Comparison of ENCODE assay signal across 27 mouse cellular contexts in genomic region chr14:123495544-123495943, GRCm38 (mm10).
A peak's percentile ranks its signal among the peaks of the same experiment; 100 is the strongest.
DNase-seq lines count a peak whose midpoint lies in the region; ATAC-seq lines count a peak whose summit lies in the region.
"Had no signal": no experiment of that assay in that cellular context is flagged by ENCODE, and none has a peak within 500 bp of the region (broad histone marks: within the 10 kb centered on the region; RNA-seq: fewer than 3 reads in every experiment).

No protein-coding gene starts in this region.

- no peaks in the 10 kb centered on the region for H3K9me3 ChIP-seq in forebrain, embryonic 12.5 days
- no peaks in the 10 kb centered on the region for H3K9me3 ChIP-seq in forebrain, embryonic 11.5 days (ENCODE audit: control insufficient read depth, low read length)
- H3K9me3 ChIP-seq in midbrain, embryonic 14.5 days (ENCODE audit: control insufficient read depth, low read length) = no peaks in the 10 kb centered on the region
- no peaks in the 10 kb centered on the region for H3K9me3 ChIP-seq in midbrain, embryonic 11.5 days (ENCODE audit: control insufficient read depth, low read length)
- no peaks in the 10 kb centered on the region for H3K9me3 ChIP-seq in forebrain, embryonic 15.5 days
- H3K9me3 ChIP-seq: embryonic facial prominence, embryonic 12.5 days; embryonic facial prominence, embryonic 15.5 days; heart, embryonic 12.5 days; heart, embryonic 15.5 days had no signal

- no peak overlapping the region for H3K4me3 ChIP-seq in forebrain, embryonic 12.5 days (replicated peaks)
- H3K4me3 ChIP-seq in forebrain, embryonic 11.5 days (ENCODE audit: low read depth, low read length) = no peak overlapping the region
- no peak overlapping the region for H3K4me3 ChIP-seq in midbrain, embryonic 14.5 days (replicated peaks; ENCODE audit: low read depth, low read length)
- no peak overlapping the region for H3K4me3 ChIP-seq in midbrain, embryonic 11.5 days (ENCODE audit: low read depth, low read length)
- H3K4me3 ChIP-seq in forebrain, embryonic 15.5 days = no peak overlapping the region
- H3K4me3 ChIP-seq: embryonic facial prominence, embryonic 12.5 days; embryonic facial prominence, embryonic 15.5 days; gastrocnemius, adult 2 months; heart, embryonic 12.5 days; heart, embryonic 15.5 days had no signal

- no peaks in the 10 kb centered on the region for H3K4me1 ChIP-seq in forebrain, embryonic 12.5 days
- no peaks in the 10 kb centered on the region for H3K4me1 ChIP-seq in forebrain, embryonic 11.5 days (replicated peaks; ENCODE audit: control insufficient read depth, insufficient read depth, low read length)
- no peaks in the 10 kb centered on the region for H3K4me1 ChIP-seq in midbrain, embryonic 14.5 days (ENCODE audit: control insufficient read depth, insufficient read depth, low read length)
- H3K4me1 ChIP-seq in midbrain, embryonic 11.5 days (ENCODE audit: control insufficient read depth, insufficient read depth, low read length) = no peaks in the 10 kb centered on the region
- no peaks in the 10 kb centered on the region for H3K4me1 ChIP-seq in forebrain, embryonic 15.5 days
- H3K4me1 ChIP-seq: embryonic facial prominence, embryonic 12.5 days; embryonic facial prominence, embryonic 15.5 days; heart, embryonic 12.5 days; heart, embryonic 15.5 days had no signal

- H3K27me3 ChIP-seq in forebrain, embryonic 12.5 days = no peaks in the 10 kb centered on the region
- H3K27me3 ChIP-seq in forebrain, embryonic 11.5 days (ENCODE audit: control insufficient read depth, insufficient read depth, low read length) = no peaks in the 10 kb centered on the region
- no peaks in the 10 kb centered on the region for H3K27me3 ChIP-seq in midbrain, embryonic 14.5 days (ENCODE audit: control insufficient read depth, insufficient read depth, low read length)
- peaks cover 2% of the 10 kb centered on the region for H3K27me3 ChIP-seq in midbrain, embryonic 11.5 days (ENCODE audit: control insufficient read depth, insufficient read depth, low read length)
- H3K27me3 ChIP-seq in forebrain, embryonic 15.5 days = no peaks in the 10 kb centered on the region
- H3K27me3 ChIP-seq: embryonic facial prominence, embryonic 12.5 days; embryonic facial prominence, embryonic 15.5 days; heart, embryonic 12.5 days; heart, embryonic 15.5 days had no signal

- DNase-seq in forebrain, embryonic 11.5 days (ENCODE audit: low spot score) = no peak
- DNase-seq in midbrain, embryonic 14.5 days = peak; percentile 8
- DNase-seq in midbrain, embryonic 11.5 days (ENCODE audit: low spot score, missing footprints) = no peak
- DNase-seq in mesoderm, embryonic 11.5 days (ENCODE audit: low read depth, low spot score) = peak; percentile 7
- DNase-seq in left cerebral cortex, postnatal 14 days (ENCODE audit: low spot score in 2 of 2) = no peak
- no peak for DNase-seq in kidney, postnatal 36 days
- DNase-seq: adrenal gland, adult 8-10 months; adrenal gland, postnatal 25 days; cerebellum, adult 18-20 months; cerebellum, adult 9-10 months; cerebellum, postnatal 14 days; gastrocnemius, adult 2 months; gastrocnemius, postnatal 14 days; heart, adult 18-20 months; heart, postnatal 10 days; heart, postnatal 36 days had no signal

- intact Hi-C loops in left cerebral cortex, postnatal 14 days (cut with DNase I) = no loop called here

- H3K9ac ChIP-seq in forebrain, embryonic 12.5 days = no peak overlapping the region
- H3K9ac ChIP-seq in forebrain, embryonic 11.5 days (ENCODE audit: low read length) = no peak overlapping the region
- no peak overlapping the region for H3K9ac ChIP-seq in midbrain, embryonic 14.5 days (replicated peaks; ENCODE audit: low read length)
- no peak overlapping the region for H3K9ac ChIP-seq in midbrain, embryonic 11.5 days (ENCODE audit: low read length)
- no peak overlapping the region for H3K9ac ChIP-seq in forebrain, embryonic 15.5 days (replicated peaks)
- H3K9ac ChIP-seq: embryonic facial prominence, embryonic 12.5 days; embryonic facial prominence, embryonic 15.5 days; heart, embryonic 12.5 days; heart, embryonic 15.5 days; hindbrain, embryonic 14.5 days had no signal

- no peaks in the 10 kb centered on the region for H3K36me3 ChIP-seq in forebrain, embryonic 12.5 days (replicated peaks)
- no peaks in the 10 kb centered on the region for H3K36me3 ChIP-seq in forebrain, embryonic 11.5 days (ENCODE audit: control insufficient read depth, insufficient read depth, low read length)
- no peaks in the 10 kb centered on the region for H3K36me3 ChIP-seq in midbrain, embryonic 14.5 days (ENCODE audit: control insufficient read depth, insufficient read depth, low read length)
- no peaks in the 10 kb centered on the region for H3K36me3 ChIP-seq in midbrain, embryonic 11.5 days (ENCODE audit: control insufficient read depth, insufficient read depth, low read length)
- no peaks in the 10 kb centered on the region for H3K36me3 ChIP-seq in forebrain, embryonic 15.5 days
- H3K36me3 ChIP-seq: embryonic facial prominence, embryonic 12.5 days; embryonic facial prominence, embryonic 15.5 days; heart, embryonic 12.5 days; heart, embryonic 15.5 days had no signal

- H3K4me2 ChIP-seq in forebrain, embryonic 12.5 days = no peak overlapping the region
- no peak overlapping the region for H3K4me2 ChIP-seq in forebrain, embryonic 11.5 days (ENCODE audit: low read depth, low read length, severe bottlenecking)
- H3K4me2 ChIP-seq in midbrain, embryonic 14.5 days (ENCODE audit: low read length) = no peak overlapping the region
- H3K4me2 ChIP-seq in midbrain, embryonic 11.5 days = no peak overlapping the region
- no peak overlapping the region for H3K4me2 ChIP-seq in forebrain, embryonic 15.5 days (replicated peaks)
- H3K4me2 ChIP-seq: embryonic facial prominence, embryonic 12.5 days; embryonic facial prominence, embryonic 15.5 days; heart, embryonic 12.5 days; heart, embryonic 15.5 days; hindbrain, embryonic 14.5 days had no signal

- H3K27ac ChIP-seq in forebrain, embryonic 12.5 days = no peak overlapping the region
- no peak overlapping the region for H3K27ac ChIP-seq in forebrain, embryonic 11.5 days (ENCODE audit: low read depth, low read length)
- no peak overlapping the region for H3K27ac ChIP-seq in midbrain, embryonic 14.5 days (replicated peaks; ENCODE audit: low read depth, low read length)
- no peak overlapping the region for H3K27ac ChIP-seq in midbrain, embryonic 11.5 days (ENCODE audit: low read depth, low read length)
- no peak overlapping the region for H3K27ac ChIP-seq in forebrain, embryonic 15.5 days (replicated peaks)
- H3K27ac ChIP-seq: embryonic facial prominence, embryonic 12.5 days; embryonic facial prominence, embryonic 15.5 days; gastrocnemius, adult 2 months; heart, embryonic 15.5 days; hindbrain, embryonic 14.5 days; hindbrain, postnatal 0 days had no signal

- peak; percentile 69 for ATAC-seq in forebrain, embryonic 12.5 days (ENCODE audit: low FRiP score)
- no peak for ATAC-seq in forebrain, embryonic 11.5 days (replicated peaks; ENCODE audit: low FRiP score)
- no peak for ATAC-seq in midbrain, embryonic 14.5 days (ENCODE audit: low FRiP score, low TSS enrichment)
- ATAC-seq in midbrain, embryonic 11.5 days (ENCODE audit: low FRiP score) = no peak
- ATAC-seq in forebrain, embryonic 15.5 days (replicated peaks) = 0 out of 2 replicates have a peak, but pooled peaks have one; percentile 53
- ATAC-seq: activated CD4-positive, CD25-positive, alpha-beta regulatory T cell, adult 4 months; hindbrain, postnatal 0 days; inflammation-experienced regulatory T-cells, adult 6 months; intestine, embryonic 16.5 days had no signal

Comparison
In these comparisons a context has a peak if more than half of its experiments do, and no peak if none do; other contexts are left out.
1. ATAC-seq: peak in forebrain, embryonic 12.5 days (single experiment) and forebrain, embryonic 15.5 days (single experiment); none in forebrain, embryonic 11.5 days (single experiment), midbrain, embryonic 14.5 days (single experiment) and midbrain, embryonic 11.5 days (single experiment).
2. DNase-seq: peak in midbrain, embryonic 14.5 days (single experiment) and mesoderm, embryonic 11.5 days (single experiment); none in forebrain, embryonic 11.5 days (single experiment), midbrain, embryonic 11.5 days (single experiment), left cerebral cortex, postnatal 14 days (0 of 2) and kidney, postnatal 36 days (0 of 2).